ENCODE assay signal across 21 mouse cellular contexts in genomic region chr13:24767809-24768208, GRCm38 (mm10). TPM values are rescaled to one million over a fixed set of nuclear protein-coding genes. Genes with fewer than 3 reads are reported as not detected.
DNase-seq lines count a peak whose midpoint lies in the region; TF ChIP-seq lines count a peak whose summit lies in the region.
"Not testable (repeated sequence)": the region's sequence is repeated elsewhere in the genome, so short reads cannot be mapped to it uniquely, and the experiment has no call there.
"Had no signal": no experiment of that assay in that cellular context is flagged by ENCODE, and none has a peak within 500 bp of the region (broad histone marks: within the 10 kb centered on the region; RNA-seq: fewer than 3 reads in every experiment).

No protein-coding gene starts in this region.

- not testable (repeated sequence) for H3K36me3 ChIP-seq in CH12.LX (replicated peaks in 1 of 2; ENCODE audit: control insufficient read depth in 1 of 2, insufficient read depth in 1 of 2, low read length in 1 of 2); splenic B cell, adult 2 months (ENCODE audit: control insufficient read depth, insufficient read depth, low read length, poor library complexity, severe bottlenecking)

- DNase-seq in A20 (ENCODE audit: low read depth, low spot score) (peak; percentile 70), CH12.LX (ENCODE audit: extremely low read depth) (peak; percentile 58)
- peak; percentile 35 to 50 for DNase-seq in B cell, adult 2 months
- peak; percentile 33 for DNase-seq in heart, adult 11 months
- DNase-seq in spleen, postnatal 36 days (ENCODE audit: low spot score in 2 of 2), result peak; percentile 11 to 32
- DNase-seq in splenic B cell, adult 2 months (ENCODE audit: low read depth, low spot score), result peak; percentile 35

- H3K4me3 ChIP-seq in CH12.LX (replicated peaks in 1 of 3; ENCODE audit: low read depth in 2 of 3, low read length in 2 of 3, poor library complexity in 1 of 3), result not testable (repeated sequence)

- not testable (repeated sequence) for H3K79me2 ChIP-seq in CH12.LX (replicated peaks; ENCODE audit: control insufficient read depth, extremely low read depth, insufficient read depth, poor library complexity, severe bottlenecking)

- not testable (repeated sequence) for TF ChIP-seq EP300 in CH12.LX (IDR thresholded peaks at IDR 0.05; ENCODE audit: low read length)

- TF ChIP-seq POLR2A in CH12.LX (IDR thresholded peaks at IDR 0.05; ENCODE audit: low read depth, low read length), result not testable (repeated sequence)

- peaks cover under 1 to 11% of the 10 kb centered on the region in 2 experiments; a peak in 3 of 4 replicates for H3K4me1 ChIP-seq in CH12.LX (ENCODE audit: control insufficient read depth in 1 of 2, insufficient read depth in 2 of 2)

- in situ Hi-C loops in CH12.LX (cut with MboI; ENCODE audit: low pct_ligation_motif_present, low pct_unique_long_range_greater_than_20kb, low sequenced_read_pairs), result not testable (repeated sequence)

- dilution Hi-C loops in CH12.LX (cut with MboI; ENCODE audit: extremely low pct_ligation_motif_present, extremely low pct_unique_long_range_greater_than_20kb, low sequenced_read_pairs), result not testable (repeated sequence)

- H3K27me3 ChIP-seq in CH12.LX (replicated peaks); splenic B cell, adult 2 months (ENCODE audit: control insufficient read depth, insufficient read depth, low read length, poor library complexity, severe bottlenecking): not testable (repeated sequence)

- TF ChIP-seq RAD21 in CH12.LX (IDR thresholded peaks at IDR 0.05; ENCODE audit: low read depth, low read length), result not testable (repeated sequence)

- peak overlapping the region; percentile 60 for H3K4me2 ChIP-seq in CH12.LX (ENCODE audit: insufficient read depth, low read depth, poor library complexity, severe bottlenecking)

- not testable (repeated sequence) for H3K9ac ChIP-seq in CH12.LX (ENCODE audit: insufficient read depth, low read depth)

- H3K27ac ChIP-seq in CH12.LX (ENCODE audit: insufficient read depth, low read depth), result not testable (repeated sequence)

- not testable (repeated sequence) for H3K9me3 ChIP-seq in CH12.LX (replicated peaks; ENCODE audit: low read length)

- not testable (repeated sequence) for TF ChIP-seq CTCF in CH12.LX (conservative IDR thresholded peaks at IDR 0.05 in 1 of 2, IDR thresholded peaks at IDR 0.05 in 1 of 2; ENCODE audit: low read depth in 2 of 2, low read length in 2 of 2)

TF ChIP-seq in CH12.LX, 34 proteins besides CTCF, POLR2A, EP300 and RAD21:
- TF ChIP-seq MEF2A (IDR thresholded peaks at IDR 0.05; ENCODE audit: borderline replicate concordance, low read depth, low read length) (0 out of 2 replicates have a peak, but pooled peaks have one; percentile 20), IRF4 (IDR thresholded peaks at IDR 0.05; ENCODE audit: low read depth, low read length) (0 out of 2 replicates have a peak, but pooled peaks have one; percentile 34), TCF12 (IDR thresholded peaks at IDR 0.05; ENCODE audit: low read depth, low read length) (peak; percentile 48; the same call in 1 of the 2 replicates), MYC (IDR thresholded peaks at IDR 0.05; ENCODE audit: low read depth, low read length) (peak; percentile 69; the same call in 1 of the 2 replicates), USF1 (IDR thresholded peaks at IDR 0.05; ENCODE audit: low read depth, low read length) (0 out of 2 replicates have a peak, but pooled peaks have one; percentile 5), ETS1 (conservative IDR thresholded peaks at IDR 0.05; ENCODE audit: low read depth, low read length) (peak; percentile 19; the same call in 1 of the 2 replicates), BHLHE40 (IDR thresholded peaks at IDR 0.05; ENCODE audit: low read depth, low read length) (peak; percentile 69), ELF1 (IDR thresholded peaks at IDR 0.05; ENCODE audit: low read depth, low read length) (0 out of 2 replicates have a peak, but pooled peaks have one; percentile 12)

RNA-seq across cellular contexts. Expression of gene Gmnn, which starts 6.1 kb away (rescaled TPM):
- total RNA-seq in CH12.LX (2012; rRNA removed) (117 and 138 TPM in 2 replicates), CH12.LX (2014; rRNA removed) (166 and 191 TPM in 2 replicates)
- polyA plus RNA-seq in CH12.LX (2012; ENCODE audit: insufficient read length, low read depth), result 164 and 166 TPM in 2 replicates
- polyA plus RNA-seq: adrenal gland, adult 2 months had no signal

RNA-seq across cellular contexts. Expression of gene Armh2, which starts 26.8 kb away (rescaled TPM):
- total RNA-seq in CH12.LX (2012; rRNA removed) (not detected in 2 replicates), CH12.LX (2014; rRNA removed) (not detected in 2 replicates)
- not detected in 2 replicates for polyA plus RNA-seq in CH12.LX (2012; ENCODE audit: insufficient read length, low read depth)
- total RNA-seq: adrenal gland, adult 18-20 months; adrenal gland, adult 2 months; adrenal gland, adult 8-10 months; adrenal gland, postnatal 10 days; adrenal gland, postnatal 14 days; adrenal gland, postnatal 25 days; adrenal gland, postnatal 36 days; adrenal gland, postnatal 4 days; ES-E14; MEL had no signal
- polyA plus RNA-seq: activated CD4-positive, CD25-positive, alpha-beta regulatory T cell, adult 4 months; adrenal gland, adult 2 months; C2C12; cerebellum, adult 2 months; G1E; Patski had no signal

RNA-seq across cellular contexts. Expression of gene BC005537, which starts 33.6 kb away (rescaled TPM):
- 21.8 and 28.3 TPM in 2 replicates for total RNA-seq in CH12.LX (2012; rRNA removed)
- total RNA-seq in CH12.LX (2014; rRNA removed), result 37.0 and 39.0 TPM in 2 replicates
- 47.5 and 47.7 TPM in 2 replicates for polyA plus RNA-seq in CH12.LX (2012; ENCODE audit: insufficient read length, low read depth)
